Mouse (Mus musculus) granulocyte monocyte progenitor cell, adult 5-6 weeks (primary cell): ENCODE measurements around the gene Akp3. TPM values are rescaled to one million over a fixed set of nuclear protein-coding genes. Genes with fewer than 3 reads are reported as not detected.

Experiments used
- ATAC-seq: replicated peaks from 2 replicates; pipeline ENCODE4 v1.8.0; 2016; ENCODE audit warnings: mild to moderate bottlenecking, moderate TSS enrichment, inconsistent platforms; ENCODE audit not compliant: poor library complexity, severe bottlenecking
- total RNA-seq, 2 experiments: library from RNA; stranded (forward) in 1 of 2; stranded (reverse) in 1 of 2; fragments of 200-712, 200-1000 nt in 1 of 2; fragments of >200 nt in 1 of 2; fragmentation: Nextera tagmentation in 1 of 2; gene quantifications; 2 replicates each; pipeline ENCODE4 v1.2.3; 2014 to 2017

Akp3 gene
- not detected in 2 replicates for total RNA-seq (2014; fragmentation: Nextera tagmentation)
- total RNA-seq (2017) = not detected in 2 replicates

GRCm38 (mm10) chr1:87124673-87125072 lies at the start of gene Akp3:
Gene Akp3, plus strand, starts transcription at chr1:87124973.
- no peak for ATAC-seq

GRCm38 (mm10) chr1:87086196-87086595 lies 38.6 kb upstream of the Akp3 start:
- ATAC-seq = no peak

GRCm38 (mm10) chr1:87086964-87087363 lies 37.8 kb upstream of the Akp3 start:
- ATAC-seq = 0 out of 2 replicates have a peak, but pooled peaks have one; percentile 30

GRCm38 (mm10) chr1:87089251-87089650 lies 35.5 kb upstream of the Akp3 start:
- no peak for ATAC-seq

DNA sequence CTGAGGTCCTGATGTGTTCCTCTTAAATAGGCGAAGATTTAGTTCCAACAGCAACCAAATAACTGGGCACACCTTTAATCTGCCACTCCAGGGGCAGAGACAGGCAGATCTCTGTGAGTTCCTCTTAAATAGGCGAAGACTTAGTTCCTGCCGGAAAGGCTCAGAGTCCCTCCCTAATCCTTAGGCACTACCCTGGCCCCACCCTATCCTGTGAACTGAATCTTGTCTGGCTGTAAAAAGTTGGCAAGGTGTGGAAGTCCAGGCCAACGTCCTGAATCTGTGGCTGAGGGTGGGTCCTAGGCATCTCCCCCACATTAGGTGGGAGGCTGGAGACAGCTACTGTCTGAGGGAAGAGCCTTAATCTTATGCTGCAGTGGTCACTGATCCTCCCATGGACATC lies 34.9 kb upstream of the Akp3 start, which contains the start of gene Alppl2:
Alppl2 (minus strand) TSS at position 101 of the 400 bp plus-strand sequence.
- no peak for ATAC-seq

DNA sequence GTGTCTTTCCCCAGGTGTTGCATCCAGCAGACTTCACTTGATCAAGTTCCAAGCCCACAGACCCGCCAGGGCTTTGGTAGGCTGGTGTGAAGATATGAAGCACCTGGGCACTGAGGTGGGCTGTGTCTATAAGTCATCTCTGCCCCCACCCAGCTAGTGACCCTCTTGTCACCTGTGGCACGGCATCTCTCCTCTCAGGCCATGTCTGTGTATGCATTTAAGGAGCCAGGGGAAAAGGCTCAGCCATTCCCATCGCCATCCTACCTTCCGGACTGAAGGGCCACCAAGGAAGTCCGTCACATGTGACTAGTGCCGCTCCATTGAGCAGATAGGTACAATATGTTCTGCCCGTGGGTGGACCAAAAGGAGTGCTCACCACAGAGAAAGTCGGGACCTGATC lies 29.1 kb upstream of the Akp3 start:
- ATAC-seq = no peak

GRCm38 (mm10) chr1:87098358-87098975 lies 26.3 kb upstream of the Akp3 start:
- ATAC-seq = peak; percentile 91

- ATAC-seq = no peak
These were observed 23.4 kb upstream of the Akp3 start, which contains the start of gene Alpi for GRCm38 (mm10) chr1:87101411-87101810. Gene Alpi, minus strand, starts transcription at chr1:87101606.

DNA sequence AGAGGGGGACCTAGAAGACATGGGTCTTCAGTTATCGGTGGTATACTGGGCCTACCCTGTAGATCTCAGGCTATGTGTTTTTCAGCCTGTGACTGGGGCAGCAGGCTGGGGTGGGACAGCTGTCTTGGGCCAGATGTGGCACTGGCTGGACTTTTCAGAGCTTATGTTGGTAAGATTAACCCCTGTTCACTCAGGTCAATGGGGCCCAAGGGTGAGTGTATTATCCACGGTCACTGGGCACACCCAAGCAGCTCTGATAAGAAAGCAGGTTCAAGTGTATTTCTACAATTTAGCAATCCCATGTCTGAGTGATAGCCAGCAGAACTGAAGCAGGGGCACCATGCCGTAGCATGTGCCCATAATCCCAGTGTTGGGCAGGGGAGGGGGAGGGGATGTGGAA lies 22.7 kb upstream of the Akp3 start:
- ATAC-seq = no peak

DNA sequence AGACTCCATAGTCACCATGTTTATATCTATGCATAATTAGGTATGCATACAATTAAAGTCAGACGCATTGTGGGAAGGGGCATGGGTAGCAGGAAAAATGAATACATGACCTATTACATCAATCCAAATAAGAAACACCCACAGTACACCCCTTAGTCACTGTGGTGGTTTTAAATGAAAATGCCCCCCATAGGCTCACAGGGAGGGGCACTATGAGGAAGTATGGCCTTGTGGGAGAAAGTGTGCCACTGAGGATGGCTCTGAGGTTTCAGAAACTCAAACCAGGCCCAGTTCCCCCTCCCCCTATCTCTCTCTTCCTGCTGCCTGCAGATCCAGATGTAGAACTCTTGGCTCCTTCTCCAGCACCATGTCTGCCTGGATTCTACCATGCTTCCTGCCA lies 20.8 kb upstream of the Akp3 start:
- ATAC-seq = peak; percentile 79

DNA sequence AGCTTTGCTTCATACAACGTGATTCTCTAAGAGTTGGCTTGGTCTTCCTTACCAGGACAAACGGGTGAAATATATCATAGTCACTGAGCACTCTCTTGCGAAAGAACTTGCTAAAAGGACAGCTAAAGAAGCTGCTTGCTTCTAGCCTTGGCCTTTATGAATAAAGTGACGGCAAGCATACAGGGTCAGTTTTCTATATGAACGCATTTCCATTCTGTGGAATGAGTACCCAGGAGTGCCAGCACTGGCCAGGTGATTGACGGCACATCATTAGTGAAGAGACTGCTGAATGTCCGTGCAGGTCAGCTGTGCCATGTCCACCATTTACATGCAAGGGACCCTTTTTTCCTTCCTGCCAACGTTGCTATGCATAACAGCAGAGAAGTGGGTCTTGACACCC lies 18.2 kb upstream of the Akp3 start:
- ATAC-seq = no peak

DNA sequence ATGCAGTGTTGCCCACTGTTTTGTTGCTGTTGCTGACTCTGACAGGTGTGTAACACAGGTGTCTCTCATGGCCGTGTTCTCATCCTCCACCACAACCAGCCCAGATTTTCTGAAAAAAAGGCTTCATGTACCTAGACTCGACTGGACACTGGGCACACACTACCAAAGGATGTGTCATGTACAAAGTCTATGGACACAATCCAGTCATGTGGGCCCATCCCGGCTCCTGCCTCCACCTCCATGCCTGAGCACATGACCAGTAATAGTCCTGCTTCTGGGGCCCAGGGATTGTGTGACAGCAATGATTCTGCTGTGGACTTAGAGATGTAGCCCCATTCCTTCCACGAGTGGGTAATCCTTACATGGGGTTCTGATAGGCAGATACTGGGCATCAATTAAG lies 16.2 kb upstream of the Akp3 start:
- no peak for ATAC-seq

DNA sequence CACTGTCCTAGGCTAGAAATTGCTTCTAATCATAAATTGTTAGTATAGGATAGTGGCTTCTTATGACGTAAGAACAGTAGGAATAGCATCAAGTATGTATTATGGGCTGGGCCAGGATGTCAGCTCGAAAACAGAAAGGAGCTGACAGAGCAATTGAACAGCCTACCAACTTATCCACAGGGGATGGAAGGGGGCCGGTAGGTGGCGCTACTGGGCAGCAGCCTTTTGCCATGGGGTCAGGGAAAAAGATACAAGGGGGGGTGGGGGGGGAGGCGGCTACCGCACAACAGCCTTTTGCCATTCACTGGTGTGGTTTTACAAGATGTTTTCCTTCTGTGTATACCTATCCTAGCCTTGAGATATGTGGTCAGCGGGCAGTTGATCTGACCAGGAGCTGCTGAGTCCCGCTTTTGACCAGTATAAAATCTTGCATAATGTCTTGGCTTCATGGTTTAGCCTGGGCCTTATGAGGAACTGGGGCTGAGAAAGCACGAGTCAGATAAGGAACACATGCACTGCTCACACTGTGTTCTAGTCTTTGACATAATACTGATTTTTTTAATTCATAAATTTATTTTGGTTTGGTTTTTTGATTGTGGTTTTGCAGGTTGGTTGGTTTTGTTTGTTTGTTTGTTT lies 12.9 kb upstream of the Akp3 start:
- ATAC-seq = peak; percentile 86

GRCm38 (mm10) chr1:87114784-87115183 lies 10.0 kb upstream of the Akp3 start:
- ATAC-seq = no peak

DNA sequence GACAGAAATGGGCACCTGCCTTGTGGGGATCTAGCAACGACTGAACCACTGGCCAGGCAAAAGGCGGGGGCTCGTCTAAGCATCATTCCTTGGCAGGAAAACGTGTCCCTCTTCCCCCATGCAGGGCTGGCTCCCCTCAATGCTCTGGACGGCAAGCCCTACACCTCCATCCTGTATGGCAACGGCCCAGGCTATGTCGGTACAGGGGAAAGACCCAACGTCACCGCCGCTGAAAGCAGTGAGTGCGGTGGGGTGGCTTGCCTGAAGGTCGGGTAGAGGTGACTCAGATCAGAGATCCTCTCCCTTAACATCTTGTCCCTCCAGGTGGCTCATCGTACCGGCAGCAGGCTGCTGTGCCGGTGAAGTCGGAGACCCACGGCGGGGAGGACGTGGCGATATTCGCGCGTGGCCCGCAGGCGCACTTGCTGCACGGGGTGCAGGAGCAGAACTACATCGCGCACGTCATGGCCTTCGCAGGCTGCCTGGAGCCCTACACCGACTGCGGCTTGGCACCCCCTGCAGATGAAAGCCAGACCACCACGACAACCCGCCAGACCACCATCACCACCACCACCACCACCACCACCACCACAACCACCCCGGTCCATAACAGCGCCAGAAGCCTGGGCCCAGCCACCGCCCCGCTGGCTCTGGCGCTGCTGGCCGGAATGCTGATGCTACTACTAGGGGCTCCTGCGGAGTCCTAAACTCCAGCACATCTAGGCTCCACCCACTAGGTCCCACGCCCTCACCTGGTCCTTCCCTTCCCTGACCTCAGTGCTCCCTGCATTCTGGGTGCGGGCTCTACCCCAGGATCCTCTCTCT lies 2.6 kb downstream of the Akp3 start:
- ATAC-seq = peak; percentile 22; the same call in 1 of the 2 replicates

DNA sequence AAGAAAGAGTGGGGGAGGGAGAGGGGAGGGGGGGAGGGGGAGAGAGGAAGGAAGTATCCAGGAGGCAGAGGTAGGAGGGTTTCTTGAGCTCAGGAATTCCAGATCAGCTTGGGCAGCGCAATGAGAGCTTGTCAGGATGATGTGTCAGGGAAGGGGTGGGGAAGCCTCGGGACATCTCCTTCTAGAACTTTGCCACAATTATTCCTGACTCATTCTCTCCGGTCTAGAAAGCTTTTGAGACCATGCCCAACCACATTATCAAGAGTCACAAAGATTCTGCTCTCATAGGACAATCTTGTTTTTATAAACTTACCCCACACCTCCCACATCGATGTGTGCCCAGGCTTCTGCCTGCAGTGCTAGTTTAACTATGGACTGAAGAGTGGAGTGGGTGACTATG lies 7.0 kb downstream of the Akp3 start:
- ATAC-seq = no peak

DNA sequence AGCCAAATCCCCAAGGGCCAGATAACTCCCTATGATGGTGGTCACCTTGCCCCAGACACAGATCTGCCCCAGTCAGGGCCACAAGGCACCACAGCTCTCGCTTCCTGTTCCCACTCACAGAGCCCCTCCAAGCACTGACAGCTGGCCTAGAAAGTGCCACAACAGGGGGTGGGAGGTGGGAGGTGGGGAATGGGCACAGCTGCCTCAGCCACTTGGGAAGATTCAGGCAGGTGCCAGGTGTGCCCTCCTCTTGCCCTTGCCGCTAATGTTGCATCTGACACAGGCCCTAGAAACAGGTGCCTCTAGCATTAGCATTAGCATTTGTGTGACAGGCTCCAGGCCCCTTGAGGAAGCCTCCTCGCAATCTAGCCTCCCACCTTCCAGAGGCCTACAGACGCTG lies 16.8 kb downstream of the Akp3 start:
- no peak for ATAC-seq

- ATAC-seq = no peak
These were observed 17.7 kb downstream of the Akp3 start for GRCm38 (mm10) chr1:87142456-87142855.

DNA sequence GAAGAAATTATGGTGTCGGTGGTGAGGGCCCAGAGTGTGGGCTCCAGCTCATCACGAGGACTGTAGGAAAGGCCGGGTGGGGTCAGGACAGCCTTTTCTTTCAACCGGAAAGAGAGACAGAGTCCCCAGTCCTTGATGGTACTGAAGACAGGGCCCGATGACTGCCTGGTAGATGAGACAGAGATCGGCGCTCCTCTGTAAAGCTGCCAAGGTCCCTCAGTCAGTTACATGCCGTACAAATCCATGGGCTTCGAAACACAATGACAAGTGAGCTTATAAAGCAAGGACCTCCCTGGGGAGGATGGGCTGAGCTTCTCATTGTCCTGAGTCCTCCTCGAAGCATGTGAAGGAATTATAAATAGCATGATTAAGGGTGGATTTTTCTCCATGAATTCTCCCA lies 18.4 kb downstream of the Akp3 start:
- no peak for ATAC-seq

DNA sequence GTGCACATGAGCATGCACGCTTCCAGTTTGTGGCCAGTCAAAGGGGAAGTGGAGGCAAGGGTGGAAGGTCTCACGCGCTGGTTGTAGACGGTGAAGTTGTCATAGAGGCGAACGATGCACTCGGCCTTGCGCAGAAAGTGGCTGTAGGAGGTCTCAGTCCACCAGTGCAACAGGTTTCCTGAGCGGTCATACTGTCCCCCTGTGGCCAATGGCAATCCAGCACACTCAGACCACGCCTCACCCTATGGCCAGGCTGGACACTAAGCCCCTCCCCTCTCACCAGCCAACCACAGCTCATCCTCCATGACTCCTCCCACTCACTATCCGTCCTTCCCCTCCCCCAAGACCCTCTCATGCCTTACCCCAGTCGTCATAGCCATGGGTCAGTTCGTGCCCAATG lies 24.6 kb downstream of the Akp3 start:
- ATAC-seq = peak; percentile 68

- no peak for ATAC-seq
These were observed 26.5 kb downstream of the Akp3 start for GRCm38 (mm10) chr1:87151286-87151685.
